Comparison of ENCODE assay signal across 8 mouse cellular contexts in genomic region chr7:139011027-139011426, GRCm38 (mm10).
DNase-seq lines count a peak whose midpoint lies in the region; ATAC-seq and TF ChIP-seq lines count a peak whose summit lies in the region.

No protein-coding gene starts in this region.

- no peak overlapping the region for H3K4me3 ChIP-seq in hindbrain, embryonic 14.5 days (replicated peaks; ENCODE audit: low read length)
- H3K4me3 ChIP-seq in liver, postnatal 0 days (ENCODE audit: low read depth, low read length) = no peak overlapping the region

- peak; percentile 27 to 78 for DNase-seq in adrenal gland, adult (ENCODE audit: inconsistent age in 2 of 2, low spot score in 1 of 2)
- DNase-seq in adrenal gland, adult 8-10 months = no peak
- peak; percentile 10 for DNase-seq in spleen, adult 12 weeks (ENCODE audit: low spot score)
- no peak for DNase-seq in spleen, postnatal 36 days (ENCODE audit: low spot score in 2 of 2)
- peak; percentile 59 to 68 for DNase-seq in cerebellum, postnatal 36 days
- DNase-seq in hindbrain, embryonic 14.5 days (ENCODE audit: low spot score) = peak; percentile 72
- DNase-seq in liver, postnatal 0 days = peak; percentile 63
- DNase-seq in right cerebral cortex, postnatal 10 days (ENCODE audit: low spot score in 2 of 2) = peak; percentile 59 to 76

- ATAC-seq in hindbrain, embryonic 14.5 days (ENCODE audit: low FRiP score) = no peak
- ATAC-seq in liver, postnatal 0 days = no peak

- no peak overlapping the region for H3K4me2 ChIP-seq in hindbrain, embryonic 14.5 days (replicated peaks)
- no peak overlapping the region for H3K4me2 ChIP-seq in liver, postnatal 0 days (ENCODE audit: low read depth, low read length)

- 37% methylated on average over 3 of the region's 3 CpGs for WGBS in hindbrain, embryonic 14.5 days
- 26% methylated on average over 3 of the region's 3 CpGs for WGBS in liver, postnatal 0 days (ENCODE audit: insufficient replicate concordance)

- H3K27ac ChIP-seq in hindbrain, embryonic 14.5 days = no peak overlapping the region
- no peak overlapping the region for H3K27ac ChIP-seq in liver, postnatal 0 days (ENCODE audit: low read depth)

- no peaks in the 10 kb centered on the region for H3K9me3 ChIP-seq in hindbrain, embryonic 14.5 days (ENCODE audit: control insufficient read depth, low read length)
- H3K9me3 ChIP-seq in liver, postnatal 0 days (ENCODE audit: low read length) = no peaks in the 10 kb centered on the region

- no peaks in the 10 kb centered on the region for H3K27me3 ChIP-seq in hindbrain, embryonic 14.5 days (ENCODE audit: control insufficient read depth, insufficient read depth, low read length)
- H3K27me3 ChIP-seq in liver, postnatal 0 days (ENCODE audit: insufficient read depth, low read length) = no peaks in the 10 kb centered on the region

- TF ChIP-seq EP300 in liver, postnatal 0 days (IDR thresholded peaks at IDR 0.05; ENCODE audit: low read depth) = no peak

- no peaks in the 10 kb centered on the region for H3K36me3 ChIP-seq in hindbrain, embryonic 14.5 days (replicated peaks; ENCODE audit: control insufficient read depth, insufficient read depth)
- H3K36me3 ChIP-seq in liver, postnatal 0 days (replicated peaks; ENCODE audit: insufficient read depth, low read length) = no peaks in the 10 kb centered on the region

- peak; percentile 85 for TF ChIP-seq CTCF in liver, postnatal 0 days (IDR thresholded peaks at IDR 0.05; ENCODE audit: low read depth)

- no peak overlapping the region for H3K9ac ChIP-seq in hindbrain, embryonic 14.5 days
- no peak overlapping the region for H3K9ac ChIP-seq in liver, postnatal 0 days (replicated peaks)

- H3K4me1 ChIP-seq in hindbrain, embryonic 14.5 days (replicated peaks; ENCODE audit: control insufficient read depth, insufficient read depth, low read length) = no peaks in the 10 kb centered on the region
- no peaks in the 10 kb centered on the region for H3K4me1 ChIP-seq in liver, postnatal 0 days (ENCODE audit: insufficient read depth)

Comparison
In these comparisons a context has a peak if more than half of its experiments do, and no peak if none do; other contexts are left out.
1. DNase-seq: peak in adrenal gland, adult (2 of 2), spleen, adult 12 weeks (single experiment), cerebellum, postnatal 36 days (2 of 2), hindbrain, embryonic 14.5 days (single experiment), liver, postnatal 0 days (single experiment) and right cerebral cortex, postnatal 10 days (2 of 2); none in adrenal gland, adult 8-10 months (single experiment) and spleen, postnatal 36 days (0 of 2).